Mouse (Mus musculus): ENCODE measurements around the gene Ccl11.

Ccl11 gene

DNA sequence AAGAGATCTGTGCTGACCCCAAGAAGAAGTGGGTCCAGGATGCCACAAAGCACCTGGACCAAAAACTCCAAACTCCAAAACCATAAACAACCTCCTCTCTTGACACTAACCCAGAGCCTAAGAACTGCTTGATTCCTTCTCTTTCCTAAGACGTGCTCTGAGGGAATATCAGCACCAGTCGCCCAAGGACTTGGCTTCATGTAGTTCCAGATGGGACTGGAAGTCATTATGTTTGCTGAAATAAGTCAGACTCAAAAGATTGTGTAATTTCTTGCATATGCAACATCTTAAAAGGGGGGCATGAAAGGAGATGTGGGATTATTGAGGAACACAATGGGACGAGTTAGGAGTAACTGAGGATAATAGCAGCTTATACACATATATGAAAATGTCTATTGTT, 4.6 kb downstream of the Ccl11 start:
- no peak for DNase-seq

DNA sequence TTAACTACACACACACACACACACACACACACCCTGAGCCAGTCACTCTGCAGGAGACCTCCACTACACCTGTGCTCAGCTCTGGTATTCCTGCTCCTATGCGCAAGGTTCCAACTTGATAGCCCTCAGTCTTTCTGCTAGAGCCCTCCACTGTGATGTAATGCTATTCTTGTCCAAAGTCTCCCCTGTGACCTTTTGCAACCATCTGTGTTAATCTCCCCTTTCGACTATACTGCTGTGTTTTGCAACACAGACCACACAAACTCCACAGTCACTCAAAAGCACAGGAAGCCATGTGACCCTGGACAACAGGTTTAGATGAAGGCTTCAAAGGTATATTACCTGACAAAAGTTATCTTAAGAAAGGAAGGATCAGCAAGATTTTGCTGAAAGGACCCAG, 5.8 kb downstream of the Ccl11 start:
- no peak for DNase-seq

DNA sequence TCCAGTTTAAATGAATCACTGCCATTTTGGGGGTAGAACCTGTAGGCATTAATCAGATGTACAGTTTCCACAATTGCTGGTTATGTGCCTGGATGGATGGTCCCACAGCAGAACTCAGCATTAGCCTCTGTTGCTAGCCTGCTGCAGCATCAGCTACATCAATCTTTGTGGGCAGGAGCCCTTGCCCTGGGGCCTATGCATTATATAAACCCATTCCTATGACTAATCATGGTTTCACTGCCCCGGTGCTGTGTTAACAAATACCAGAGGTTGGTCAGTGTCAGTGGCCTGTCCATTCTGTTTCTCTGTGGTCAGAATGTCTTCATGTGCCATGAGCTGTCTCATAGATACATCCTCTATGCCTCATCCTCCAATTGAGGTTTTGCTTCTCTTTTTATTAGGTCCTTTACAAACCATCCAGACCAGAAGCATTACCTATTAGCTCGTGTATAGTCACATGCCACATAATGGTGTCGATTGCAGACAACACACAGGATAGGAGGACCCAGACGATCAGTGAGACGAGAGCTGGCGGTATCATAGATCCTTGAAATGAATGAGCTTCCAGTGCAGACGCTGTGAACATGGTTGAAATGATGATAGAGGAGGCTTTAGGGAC, 9.4 kb downstream of the Ccl11 start:
- DNase-seq, result no peak

- DNase-seq, result peak; percentile 2
These were observed 13.5 kb downstream of the Ccl11 start for GRCm38 (mm10) chr11:82071076-82071475.

DNA sequence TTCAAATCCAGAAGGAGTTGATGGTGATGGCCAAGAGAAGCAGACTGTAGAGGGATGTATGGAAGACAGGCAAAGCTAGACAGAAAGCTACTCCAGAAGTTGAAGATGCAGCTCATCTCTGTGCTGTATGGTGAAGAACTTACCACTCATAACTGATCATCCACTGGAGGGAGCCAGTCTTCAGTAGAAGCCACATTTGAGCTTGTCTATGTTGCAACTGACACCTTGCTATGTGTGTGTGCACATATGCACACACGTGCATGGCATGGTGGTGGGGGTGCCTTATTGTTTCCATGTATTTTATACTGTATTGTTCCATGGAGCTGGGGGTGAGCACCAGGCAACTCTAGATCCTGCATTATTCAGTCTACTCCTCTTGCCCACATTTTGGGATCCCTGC, 14.8 kb downstream of the Ccl11 start:
- no peak for DNase-seq

DNA sequence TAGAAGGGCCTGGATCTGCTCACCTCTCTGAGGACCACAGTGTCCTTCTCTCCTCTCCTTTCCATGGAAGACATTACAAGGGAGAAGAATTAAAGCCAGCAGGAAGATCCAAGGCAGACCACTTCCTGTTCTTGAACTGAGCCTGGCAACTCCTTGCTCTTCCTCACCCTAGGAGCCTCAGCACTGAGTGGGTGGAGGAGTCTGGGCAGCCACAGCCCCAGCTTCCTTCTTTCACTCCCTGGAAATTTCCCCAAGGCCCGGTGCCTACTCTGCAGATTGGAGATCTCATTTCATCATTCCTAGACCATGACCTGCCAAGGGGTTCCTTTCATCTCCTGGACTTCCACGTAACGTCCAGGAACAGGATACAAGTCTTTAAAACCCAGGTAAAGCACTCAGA, 15.4 kb downstream of the Ccl11 start:
- DNase-seq, result no peak

DNA sequence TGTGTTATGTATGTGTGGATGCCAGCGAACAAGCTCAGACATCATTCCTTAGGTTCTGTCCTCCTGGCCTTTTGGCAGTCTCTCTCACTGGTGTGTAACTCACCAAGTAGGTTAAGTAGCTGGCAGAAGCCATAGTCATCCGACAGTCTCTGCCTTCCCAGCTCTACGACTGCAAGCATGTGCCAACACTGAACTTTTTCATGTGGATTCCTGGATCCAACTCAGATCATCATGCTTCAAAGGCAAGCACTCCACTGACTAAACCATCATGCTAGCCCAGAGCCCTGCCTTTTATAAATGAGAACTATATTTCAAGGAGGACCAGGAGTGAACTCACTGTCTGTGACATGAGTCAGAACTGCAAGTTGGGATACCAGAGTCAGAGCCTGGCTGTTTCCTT, 16.1 kb downstream of the Ccl11 start:
- DNase-seq, result no peak

DNA sequence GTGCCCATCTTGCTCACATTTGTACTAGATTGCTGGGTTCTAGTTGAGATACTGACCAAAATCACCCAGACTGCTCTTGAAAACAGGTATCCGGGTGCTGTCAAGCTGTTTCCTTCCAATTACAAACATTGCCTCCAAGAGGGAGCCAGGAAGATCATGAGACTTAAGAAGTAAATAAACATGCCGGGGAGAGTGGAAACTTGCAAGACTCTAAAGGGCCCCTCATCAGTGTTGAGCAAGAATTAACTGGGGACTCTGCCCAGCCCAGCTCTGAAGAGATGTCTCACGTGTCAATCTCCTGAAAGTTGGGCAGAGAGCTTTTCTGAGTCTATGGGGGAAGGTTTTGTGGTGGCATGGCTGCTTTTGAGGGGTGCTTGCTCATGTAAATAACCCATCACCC, 19.4 kb downstream of the Ccl11 start:
- no peak for DNase-seq

- DNase-seq, result no peak
These were observed 20.6 kb downstream of the Ccl11 start for GRCm38 (mm10) chr11:82078136-82078730.

DNA sequence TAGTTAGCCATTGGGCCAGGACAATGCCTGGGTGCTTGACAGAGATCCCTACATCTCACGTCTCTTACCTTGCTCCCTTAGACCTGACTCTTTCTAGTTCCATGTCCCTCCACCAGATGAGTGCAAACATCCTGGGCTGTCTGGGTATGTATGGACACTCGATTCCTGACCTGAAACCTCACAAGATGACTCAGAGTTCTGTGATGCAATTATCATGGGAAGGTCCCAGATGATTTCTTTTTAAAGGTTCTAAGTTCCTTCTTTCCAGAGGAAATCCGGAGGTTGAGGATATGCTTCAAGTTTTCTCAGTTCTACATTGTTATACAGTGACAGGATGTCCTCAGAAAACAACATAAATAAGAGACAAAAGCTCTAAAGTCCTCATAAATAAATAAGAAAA, 23.2 kb downstream of the Ccl11 start:
- no peak for DNase-seq

GRCm38 (mm10) chr11:82084360-82084759, 26.7 kb downstream of the Ccl11 start:
- no peak for DNase-seq

GRCm38 (mm10) chr11:82099511-82100323, 42.1 kb downstream of the Ccl11 start:
- no peak for DNase-seq

- DNase-seq, result no peak
These were observed 43.5 kb downstream of the Ccl11 start for GRCm38 (mm10) chr11:82101087-82101486.

DNA sequence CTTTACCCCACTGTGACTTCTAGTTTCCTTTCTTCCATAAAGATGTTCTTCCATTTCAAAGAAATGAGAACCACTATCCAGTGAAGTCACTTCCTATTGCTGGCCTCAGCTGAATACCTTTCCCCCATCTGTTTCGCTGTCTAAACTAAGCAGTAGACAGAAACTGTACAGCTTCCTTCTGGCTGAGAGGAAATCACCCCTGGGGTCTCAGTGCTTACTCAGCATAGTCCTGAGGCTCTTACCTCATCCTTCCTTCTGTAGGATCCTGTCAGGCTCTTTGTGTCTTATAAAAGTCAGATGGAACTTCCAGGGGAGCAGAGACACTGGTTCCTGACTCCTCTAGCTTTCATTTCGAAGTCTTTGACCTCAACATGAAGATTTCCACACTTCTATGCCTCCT, 43.9 kb downstream of the Ccl11 start, which contains the start of gene Ccl12:
Gene Ccl12, plus strand, starts transcription at position 317 of the 400 bp plus-strand sequence.
- DNase-seq, result no peak

GRCm38 (mm10) chr11:82109611-82110010, 52.0 kb downstream of the Ccl11 start:
- DNase-seq, result no peak

DNA sequence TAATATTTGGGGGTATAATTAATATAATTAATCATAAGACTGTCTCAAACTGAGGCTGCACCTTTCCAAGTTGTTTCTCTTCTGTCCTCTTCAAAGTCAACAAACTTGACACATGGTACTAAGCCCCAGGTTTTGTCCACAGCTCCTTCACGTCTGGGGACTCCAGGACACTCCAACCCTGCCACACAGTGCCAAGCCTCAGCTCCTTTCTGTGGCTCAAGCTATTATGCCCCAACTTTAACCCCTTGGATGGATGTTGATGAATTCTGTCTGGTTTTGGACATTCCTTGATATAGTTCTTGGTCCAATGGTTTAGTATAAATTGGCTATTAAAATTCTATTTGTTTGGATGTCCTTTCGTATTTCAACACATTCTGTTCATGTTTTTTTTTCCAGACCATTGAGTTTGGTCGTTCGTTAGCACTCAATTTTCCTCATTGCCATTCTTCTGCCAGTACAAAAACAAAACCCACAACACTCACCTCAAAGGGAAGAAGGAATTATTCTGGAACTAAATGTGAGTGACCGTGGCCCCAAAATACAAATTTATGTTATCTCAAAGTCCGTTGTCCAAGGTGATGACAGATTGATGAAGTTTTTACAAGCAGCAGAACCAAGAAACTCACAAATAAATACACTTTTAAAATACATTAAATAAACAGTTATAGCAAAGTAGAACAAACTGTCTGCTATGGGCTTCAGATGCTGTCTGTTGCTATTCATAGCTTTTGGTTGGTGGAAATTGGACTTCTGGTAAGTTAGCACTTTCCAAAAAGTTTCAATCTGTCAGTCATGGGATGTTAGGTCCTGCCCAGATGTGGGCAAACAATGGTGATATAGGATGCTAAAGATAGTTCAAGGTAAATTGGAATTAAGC, 53.0 kb downstream of the Ccl11 start:
- DNase-seq, result no peak

Data from cerebellum, adult 9-11 months (tissue).